Mouse (Mus musculus) olfactory bulb, adult 2 months (tissue): ENCODE measurements around the gene Sos2.

Experiments
- CTCF ChIP-seq: fragments of 200-500 bp; IDR thresholded peaks from 2 replicates; pipeline ENCODE4 v1.5.1; 2012; ENCODE audit warnings: low read depth, mild to moderate bottlenecking, low read length, moderate library complexity; ENCODE audit not compliant: insufficient read depth
- POLR2A ChIP-seq: fragments of 200-500 bp; IDR thresholded peaks from 2 replicates; pipeline ENCODE4 v1.6.1; 2012; ENCODE audit warnings: mild to moderate bottlenecking, low read depth, low read length, moderate library complexity; ENCODE audit not compliant: insufficient read depth

- no peak for TF ChIP-seq CTCF
- TF ChIP-seq POLR2A = no peak
Observed at GRCm38 (mm10) chr12:69573916-69574881, 107.5 kb downstream of the Sos2 start.
